Mouse (Mus musculus): ENCODE results near the gene Sh3bp2.
"Not testable (repeated sequence)": the region's sequence is repeated elsewhere in the genome, so short reads cannot be mapped to it uniquely, and the experiment has no call there.

The Sh3bp2 gene

GRCm38 (mm10) chr5:34527352-34527751, 1.7 kb downstream of the Sh3bp2 start:
- DNase-seq = no peak

- DNase-seq = no peak
Observed at GRCm38 (mm10) chr5:34528724-34529123, 3.1 kb downstream of the Sh3bp2 start.

GRCm38 (mm10) chr5:34530116-34530515, 4.5 kb downstream of the Sh3bp2 start:
- DNase-seq = no peak

GRCm38 (mm10) chr5:34530687-34531086, 5.0 kb downstream of the Sh3bp2 start:
- DNase-seq = no peak

GRCm38 (mm10) chr5:34533066-34533465, 7.4 kb downstream of the Sh3bp2 start:
- DNase-seq = no peak

- DNase-seq = peak; percentile 31
Observed at GRCm38 (mm10) chr5:34533820-34534219, 8.2 kb downstream of the Sh3bp2 start.

GRCm38 (mm10) chr5:34534776-34535581, 9.3 kb downstream of the Sh3bp2 start:
- DNase-seq = no peak

- DNase-seq = no peak
Observed at GRCm38 (mm10) chr5:34535831-34536230, 10.2 kb downstream of the Sh3bp2 start.

GRCm38 (mm10) chr5:34538079-34538478, 12.4 kb downstream of the Sh3bp2 start:
- no peak for DNase-seq

- DNase-seq = no peak
Observed at GRCm38 (mm10) chr5:34538527-34538926, 12.9 kb downstream of the Sh3bp2 start.

- DNase-seq = no peak
Observed at GRCm38 (mm10) chr5:34539121-34539520, 13.5 kb downstream of the Sh3bp2 start.

- no peak for DNase-seq
Observed at GRCm38 (mm10) chr5:34542166-34542565, 16.5 kb downstream of the Sh3bp2 start.

- no peak for DNase-seq
Observed at GRCm38 (mm10) chr5:34543114-34543513, 17.5 kb downstream of the Sh3bp2 start.

- DNase-seq = no peak
Observed at GRCm38 (mm10) chr5:34547410-34547809, 21.8 kb downstream of the Sh3bp2 start.

- DNase-seq = no peak
Observed at GRCm38 (mm10) chr5:34549135-34549482, 23.5 kb downstream of the Sh3bp2 start.

GRCm38 (mm10) chr5:34549483-34550221, 24.0 kb downstream of the Sh3bp2 start:
- no peak for DNase-seq

GRCm38 (mm10) chr5:34550251-34550650, 24.6 kb downstream of the Sh3bp2 start:
- no peak for DNase-seq

- no peak for DNase-seq
Observed at GRCm38 (mm10) chr5:34551821-34552220, 26.2 kb downstream of the Sh3bp2 start.

- no peak for DNase-seq
Observed at GRCm38 (mm10) chr5:34563854-34564253, 38.2 kb downstream of the Sh3bp2 start.

- no peak for DNase-seq
Observed at GRCm38 (mm10) chr5:34564291-34564690, 38.7 kb downstream of the Sh3bp2 start.

GRCm38 (mm10) chr5:34565545-34566283, 40.1 kb downstream of the Sh3bp2 start:
- DNase-seq = no peak

- DNase-seq = peak; percentile 23
Observed at GRCm38 (mm10) chr5:34571551-34571950, 45.9 kb downstream of the Sh3bp2 start.

- not testable (repeated sequence) for DNase-seq
Observed at GRCm38 (mm10) chr5:34572568-34572967, 46.9 kb downstream of the Sh3bp2 start.
